Mouse (Mus musculus): ENCODE measurements around the gene Gm32742. TPM values are rescaled to one million over a fixed set of nuclear protein-coding genes. Genes with fewer than 3 reads are reported as not detected.
"Not testable (repeated sequence)": the region's sequence is repeated elsewhere in the genome, so short reads cannot be mapped to it uniquely, and the experiment has no call there.

The Gm32742 gene
- total RNA-seq, 2 experiments from 2014 or later: not detected

GRCm38 (mm10) chr9:51152079-51152752 is 13.1 kb downstream of the Gm32742 start:
- DNase-seq (ENCODE audit: low spot score in 2 of 2): peak; percentile 40 to 81

- DNase-seq (ENCODE audit: low spot score in 2 of 2): no peak
Measured at GRCm38 (mm10) chr9:51147294-51147693, 18.0 kb downstream of the Gm32742 start.

DNA sequence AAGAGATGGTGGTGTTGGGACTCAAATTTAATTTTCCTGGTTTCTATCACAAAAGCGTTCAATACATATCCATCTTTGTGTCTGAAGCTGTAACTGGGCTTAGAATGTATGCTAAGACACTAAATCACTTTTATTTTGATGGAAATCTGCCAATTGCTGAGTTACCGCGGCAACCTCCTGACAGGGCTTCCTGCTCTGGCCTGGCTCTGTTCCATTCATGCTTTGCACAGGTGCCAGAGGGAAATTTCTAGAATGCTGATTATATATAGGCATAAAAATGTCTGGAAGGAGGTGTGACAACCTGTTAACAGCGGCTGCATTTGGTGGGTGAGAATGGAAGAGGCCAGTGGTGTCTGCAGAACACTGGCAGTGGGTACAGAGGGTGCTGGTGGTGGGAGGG is 18.8 kb downstream of the Gm32742 start:
- no peak for DNase-seq (ENCODE audit: low spot score in 2 of 2)

- DNase-seq (ENCODE audit: low spot score in 2 of 2): no peak
Measured at GRCm38 (mm10) chr9:51144218-51144617, 21.1 kb downstream of the Gm32742 start.

GRCm38 (mm10) chr9:51143437-51143836 is 21.9 kb downstream of the Gm32742 start:
- DNase-seq (ENCODE audit: low spot score in 2 of 2): no peak

GRCm38 (mm10) chr9:51140711-51141110 is 24.6 kb downstream of the Gm32742 start:
- no peak for DNase-seq (ENCODE audit: low spot score in 2 of 2)

DNA sequence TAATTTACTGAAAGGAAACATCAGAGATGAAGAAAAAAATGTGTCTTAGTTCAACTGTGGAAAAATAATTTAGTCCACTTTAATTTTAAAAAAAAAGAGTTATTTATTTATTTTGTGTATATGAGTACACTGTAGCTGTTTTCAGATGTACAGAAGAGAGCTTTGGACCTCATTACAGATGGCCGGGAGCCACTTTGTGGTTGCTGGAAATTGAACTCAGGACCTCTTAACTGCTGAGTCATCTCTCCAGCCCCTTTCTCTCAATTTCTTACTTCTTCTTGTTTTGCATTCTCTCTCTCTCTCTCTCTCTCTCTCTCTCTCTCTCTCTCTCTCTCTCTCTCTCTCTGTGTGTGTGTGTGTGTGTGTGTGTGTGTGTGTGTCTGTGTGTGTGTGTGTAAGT is 25.9 kb downstream of the Gm32742 start:
- not testable (repeated sequence) for DNase-seq (ENCODE audit: low spot score in 2 of 2)

DNA sequence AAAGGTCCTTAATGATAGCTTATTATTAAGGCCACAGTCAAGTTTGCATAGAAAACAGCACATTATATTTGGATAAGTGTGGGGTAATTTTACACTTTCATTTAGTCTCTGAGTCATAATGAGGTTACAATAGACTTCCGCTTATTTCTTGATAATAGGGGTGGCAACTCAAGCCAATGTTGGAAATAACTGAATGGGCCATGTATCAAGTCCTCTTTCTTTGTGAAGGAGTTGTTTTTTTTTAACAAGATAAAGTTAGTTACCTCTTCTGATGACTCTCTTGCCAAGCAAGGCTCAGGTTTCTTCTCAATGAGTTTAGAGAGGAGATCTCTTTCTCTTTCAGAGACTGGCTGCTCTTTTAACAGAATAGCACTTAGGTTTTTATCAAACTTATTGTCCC is 27.0 kb downstream of the Gm32742 start:
- DNase-seq (ENCODE audit: low spot score in 2 of 2): no peak

DNA sequence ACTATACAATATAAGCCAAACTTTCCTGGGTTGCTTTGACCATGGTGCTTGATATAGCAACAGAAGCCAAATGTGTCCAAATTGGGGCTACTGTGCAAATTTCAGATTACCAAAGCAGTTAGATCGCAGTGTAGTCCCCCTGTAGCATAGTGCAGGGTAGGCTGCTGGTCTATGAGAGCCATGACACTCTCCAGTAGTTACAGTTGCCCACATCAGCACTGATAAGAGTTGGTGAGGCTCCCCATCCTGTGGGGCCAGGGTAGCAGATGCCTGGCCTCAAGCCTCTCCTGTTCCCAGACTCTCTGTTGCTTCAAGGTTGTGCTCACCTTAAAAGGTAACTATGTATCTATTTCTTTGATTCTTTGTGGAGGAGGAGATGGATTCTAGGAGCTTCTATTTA is 27.5 kb downstream of the Gm32742 start:
- no peak for DNase-seq (ENCODE audit: low spot score in 2 of 2)

DNA sequence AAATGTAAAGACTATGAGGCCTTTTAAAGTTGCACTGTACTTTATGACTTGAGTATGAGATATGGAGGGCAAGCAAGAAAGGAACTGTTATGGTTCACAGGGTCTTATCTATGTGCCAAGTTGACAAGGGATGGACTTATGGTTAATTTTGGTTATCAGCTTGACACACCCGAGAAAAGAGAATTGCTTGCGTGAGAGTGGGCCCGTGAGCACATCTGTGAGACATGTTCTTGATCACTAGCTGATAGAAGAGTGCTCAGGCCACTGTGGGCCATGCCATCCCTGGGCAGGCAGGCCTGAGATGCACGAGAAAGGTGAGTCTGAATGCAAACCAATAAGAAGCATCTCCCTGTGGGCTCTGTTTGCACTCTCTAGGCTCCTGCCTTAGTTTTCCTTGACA is 27.9 kb downstream of the Gm32742 start:
- no peak for DNase-seq (ENCODE audit: low spot score in 2 of 2)

GRCm38 (mm10) chr9:51136985-51137384 is 28.3 kb downstream of the Gm32742 start:
- peak in 1 of 2 experiments; percentile 44 for DNase-seq (ENCODE audit: low spot score in 2 of 2)

DNA sequence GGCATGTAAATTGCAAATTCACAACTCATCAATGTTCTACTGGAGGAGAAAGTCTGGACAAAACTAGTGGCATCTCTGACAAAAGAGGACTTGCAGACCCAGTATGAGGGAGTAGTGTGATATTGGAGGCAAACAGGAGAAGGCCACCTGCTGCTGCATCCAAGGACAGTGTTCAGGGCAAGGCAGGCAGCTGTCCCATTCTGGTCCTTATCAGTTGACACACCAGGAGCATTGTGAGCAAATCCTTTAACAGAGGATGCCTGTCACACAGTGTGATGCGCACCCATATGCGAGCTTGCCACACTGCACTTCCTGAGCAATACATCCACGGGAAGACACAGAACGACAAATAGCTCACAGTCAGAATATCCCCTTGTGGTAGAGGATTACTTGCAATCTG is 50.5 kb downstream of the Gm32742 start:
- no peak for DNase-seq (ENCODE audit: low spot score in 2 of 2)

DNA sequence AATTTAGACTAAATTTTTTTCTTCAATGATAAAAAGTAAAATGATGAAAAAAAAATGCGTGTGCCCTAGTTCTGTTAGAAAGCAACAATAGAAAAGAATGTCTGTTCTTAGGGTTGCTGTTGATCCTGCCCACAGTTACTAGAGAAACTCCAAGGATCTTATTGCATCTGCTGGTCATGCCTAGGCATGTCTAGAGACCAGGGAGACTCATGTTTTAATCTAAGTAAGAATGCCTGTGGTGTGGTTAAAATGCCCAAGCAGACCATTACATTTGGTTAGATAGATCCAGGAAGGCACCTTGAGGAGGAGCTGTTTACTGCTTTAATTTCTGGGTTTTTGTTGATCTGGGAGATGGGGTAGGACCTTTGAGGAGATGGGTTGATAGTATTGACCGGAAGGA is 59.6 kb downstream of the Gm32742 start:
- DNase-seq (ENCODE audit: low spot score in 2 of 2): no peak

DNA sequence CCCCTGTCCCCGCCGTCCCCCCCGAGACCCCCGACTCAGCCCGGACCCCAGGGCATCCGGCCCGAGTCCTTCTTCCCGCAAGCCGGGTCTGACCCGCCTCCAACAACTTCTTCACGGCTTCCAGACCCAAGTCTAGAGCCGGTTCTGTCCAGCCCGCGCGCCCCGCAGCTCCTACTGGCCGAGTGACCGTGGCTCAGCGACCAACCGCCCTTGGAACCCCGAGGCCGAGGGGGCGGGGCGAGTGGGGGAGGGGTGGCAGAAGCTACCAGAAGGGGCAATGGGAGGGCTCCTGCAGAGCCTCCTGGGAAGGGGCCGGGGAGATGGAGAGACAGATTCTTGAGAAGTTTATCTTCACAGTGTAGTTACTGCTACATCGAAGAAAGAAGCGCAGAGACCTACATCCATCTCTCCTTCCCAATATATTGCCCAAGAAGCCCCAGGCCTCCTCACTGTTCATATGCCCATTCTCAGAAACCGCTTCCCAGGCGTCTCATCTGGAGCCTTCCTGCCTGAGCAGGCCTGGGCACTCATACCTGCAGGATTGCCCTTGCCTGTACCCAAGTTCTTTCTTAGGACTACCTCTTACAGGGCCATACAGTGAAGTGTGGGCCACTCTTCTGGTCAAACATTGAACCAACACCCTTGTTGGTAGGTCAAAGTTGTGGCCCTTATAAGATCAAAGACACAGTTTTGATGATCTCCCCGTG is 61.4 kb downstream of the Gm32742 start:
- DNase-seq (ENCODE audit: low spot score in 2 of 2): peak in 1 of 2 experiments; percentile 1

GRCm38 (mm10) chr9:51102963-51103807 is 62.1 kb downstream of the Gm32742 start:
- peak; percentile 6 to 41 for DNase-seq (ENCODE audit: low spot score in 2 of 2)

GRCm38 (mm10) chr9:51101756-51102425 is 63.4 kb downstream of the Gm32742 start, which contains the start of gene 4833427G06Rik:
4833427G06Rik (minus strand) TSS chr9:51102078.
- peak; percentile 5 to 27 for DNase-seq (ENCODE audit: low spot score in 2 of 2)

- DNase-seq (ENCODE audit: low spot score in 2 of 2): no peak
Measured at GRCm38 (mm10) chr9:51096306-51096705, 69.0 kb downstream of the Gm32742 start.

- no peak for DNase-seq (ENCODE audit: low spot score in 2 of 2)
Measured at GRCm38 (mm10) chr9:51093697-51094096, 71.6 kb downstream of the Gm32742 start.

DNA sequence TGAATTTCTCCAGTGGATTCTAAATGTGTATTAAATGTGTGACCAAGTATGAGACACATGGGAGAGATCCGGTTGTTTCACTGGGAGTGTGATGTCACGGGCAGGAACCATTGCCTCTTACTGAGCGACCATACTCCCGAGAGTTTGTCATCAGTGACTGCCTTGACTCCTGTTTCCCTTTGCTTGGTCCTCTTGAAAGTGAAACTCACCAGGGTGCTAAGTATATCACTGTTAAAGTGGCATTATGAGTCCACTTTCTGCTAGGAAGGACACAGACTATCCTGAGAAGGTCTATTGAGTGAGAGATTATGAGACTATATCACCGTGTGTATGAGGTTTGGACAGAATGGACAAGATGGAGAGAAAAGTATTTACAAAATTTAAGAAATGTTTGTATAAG is 83.7 kb downstream of the Gm32742 start:
- DNase-seq (ENCODE audit: low spot score in 2 of 2): no peak

All from layer of hippocampus, adult 18-20 months (tissue).